Mouse (Mus musculus) cerebellum, adult 2 months (tissue): ENCODE measurements around the gene Gm5447. TPM values are rescaled to one million over a fixed set of nuclear protein-coding genes. Genes with fewer than 3 reads are reported as not detected.

Experiments used
- DNase-seq, 2 experiments: peaks; one replicate each; pipeline ENCODE4 v3.0.0; 2021
- H3K27ac ChIP-seq: fragments of 200-500 bp; 2 replicates; pipeline ENCODE4 v1.5.1; 2012; ENCODE audit warnings: low read length, control low read depth, inconsistent platforms; ENCODE audit not compliant: insufficient read depth
- H3K27me3 ChIP-seq: fragments of 200-500 bp; 2 replicates; pipeline ENCODE4 v1.6.1; 2012; ENCODE audit warnings: inconsistent platforms, mild to moderate bottlenecking, low read length, moderate library complexity; ENCODE audit not compliant: control insufficient read depth, insufficient read depth
- H3K4me1 ChIP-seq: fragments of 200-500 bp; 2 replicates; pipeline ENCODE4 v1.6.1; 2011; ENCODE audit warnings: low read length; ENCODE audit not compliant: control insufficient read depth, insufficient read depth
- H3K4me3 ChIP-seq: fragments of 200-500 bp; replicated peaks from 2 replicates; pipeline ENCODE3; 2011; ENCODE audit warnings: mild to moderate bottlenecking, low read depth, low read length, control low read depth; ENCODE audit not compliant: insufficient read depth
- CTCF ChIP-seq: fragments of 200-500 bp; IDR thresholded peaks from 2 replicates; pipeline ENCODE4 v1.5.1; 2011; ENCODE audit warnings: low read depth, mild to moderate bottlenecking, control low read depth, low read length, moderate library complexity, borderline replicate concordance; ENCODE audit not compliant: insufficient read depth
- POLR2A ChIP-seq: fragments of 200-500 bp; IDR thresholded peaks from 2 replicates; pipeline ENCODE4 v1.6.1; 2011; ENCODE audit warnings: low read length, control low read depth, borderline replicate concordance; ENCODE audit not compliant: insufficient read depth
- WGBS: fragments of 180-500 bp; shearing (Covaris S2); methylation state at CpG from one replicate; pipeline ENCODE4 v1.1.7; 2018; 5-methylcytosine and 5-hydroxymethylcytosine counted together
- polyA plus RNA-seq: library from polyadenylated mRNA; depleted of rRNA; stranded (reverse); fragments of >200 nt; gene quantifications from 2 replicates; pipeline ENCODE4 v1.2.3, GENCODE M21; 2012; rRNA removed

Gm5447 gene
- polyA plus RNA-seq, 1 experiment: not detected

- no peak for DNase-seq
- Histone ChIP-seq H3K27ac (no peak overlapping the region), H3K27me3 (no peaks in the 10 kb centered on the region), H3K4me3 (no peak overlapping the region), H3K4me1 (no peaks in the 10 kb centered on the region)
- WGBS: 80% methylated on average over 4 of the region's 4 CpGs
- no peak for TF ChIP-seq POLR2A
Observed at GRCm38 (mm10) chr13:31004995-31005394, 31.0 kb downstream of the Gm5447 start.

- no peak for DNase-seq
- Histone ChIP-seq H3K27me3 (no peaks in the 10 kb centered on the region), H3K27ac (no peak overlapping the region), H3K4me1 (no peaks in the 10 kb centered on the region), H3K4me3 (no peak overlapping the region)
- 93% methylated on average over 3 of the region's 3 CpGs for WGBS
- no peak for TF ChIP-seq CTCF
- no peak for TF ChIP-seq POLR2A
Observed at GRCm38 (mm10) chr13:31017545-31017944, 43.5 kb downstream of the Gm5447 start.

GRCm38 (mm10) chr13:31021514-31021913 is 47.5 kb downstream of the Gm5447 start:
- no peak for DNase-seq
- Histone ChIP-seq H3K27ac (no peak overlapping the region), H3K4me3 (no peak overlapping the region), H3K27me3 (no peaks in the 10 kb centered on the region), H3K4me1 (no peaks in the 10 kb centered on the region)
- 55% methylated on average over 4 of the region's 4 CpGs for whole genome bisulfite sequencing
- TF ChIP-seq POLR2A (no peak), CTCF (no peak)

- no peak for DNase-seq
- TF ChIP-seq CTCF (no peak), POLR2A (no peak)
- Histone ChIP-seq H3K27me3 (no peaks in the 10 kb centered on the region), H3K27ac (no peak overlapping the region), H3K4me3 (no peak overlapping the region), H3K4me1 (no peaks in the 10 kb centered on the region)
- 76% methylated on average over 6 of the region's 6 CpGs for WGBS
Observed at GRCm38 (mm10) chr13:31021927-31022326, 47.9 kb downstream of the Gm5447 start.

- Histone ChIP-seq H3K27ac (no peak overlapping the region), H3K27me3 (no peaks in the 10 kb centered on the region), H3K4me3 (no peak overlapping the region), H3K4me1 (no peaks in the 10 kb centered on the region)
- DNase-seq: no peak
- 49% methylated on average over 3 of the region's 3 CpGs for WGBS
- TF ChIP-seq CTCF (no peak), POLR2A (no peak)
Observed at GRCm38 (mm10) chr13:31023664-31024063, 49.7 kb downstream of the Gm5447 start.

Other genes with a start within 250 kb of the Gm5447 start
- gene Irf4, start 225.0 kb upstream of the Gm5447 start, polyA plus RNA-seq: 0.11 and 0.15 TPM in 2 replicates
- gene Hus1b, start 26.4 kb upstream of the Gm5447 start, polyA plus RNA-seq: 0.26 and 0.27 TPM in 2 replicates
- 26.3 and 26.5 TPM in 2 replicates for gene Exoc2, start 111 bp upstream of the Gm5447 start, polyA plus RNA-seq